Mouse (Mus musculus) lung, postnatal 0 days (tissue): ENCODE data around the gene Keap1. TPM values are rescaled to one million over a fixed set of nuclear protein-coding genes. Genes with fewer than 3 reads are reported as not detected.
"Not testable (repeated sequence)": the region's sequence is repeated elsewhere in the genome, so short reads cannot be mapped to it uniquely, and the experiment has no call there.

Experiments
- ATAC-seq: fragments of 200-750 bp; cut with Nextera tagmentation; 2 replicates; pipeline ENCODE4 v1.8.0; 2017; ENCODE audit warnings: moderate library complexity
- DNase-seq: peaks from one replicate; pipeline ENCODE4 v3.0.0-alpha.2; 2016; ENCODE audit warnings: low spot score
- H3K27ac ChIP-seq: fragments of 300-500 bp; sonication (generic); 2 replicates; pipeline ENCODE4 v1.5.1; 2014; ENCODE audit warnings: antibody characterized with exemption, mild to moderate bottlenecking, low read length, mixed read lengths
- H3K27me3 ChIP-seq: fragments of 300-500 bp; sonication (generic); replicated peaks from 2 replicates; pipeline ENCODE4 v1.6.1; 2014; ENCODE audit warnings: low read length, mixed read lengths; ENCODE audit not compliant: insufficient read depth
- H3K36me3 ChIP-seq: fragments of 300-500 bp; sonication (generic); 2 replicates; pipeline ENCODE4 v1.6.1; 2014; ENCODE audit warnings: low read length, mixed read lengths; ENCODE audit not compliant: insufficient read depth
- H3K4me1 ChIP-seq: fragments of 300-500 bp; sonication (generic); 2 replicates; pipeline ENCODE4 v1.6.1; 2014; ENCODE audit warnings: antibody characterized with exemption, low read depth, low read length, mixed read lengths; ENCODE audit not compliant: insufficient read depth
- H3K4me2 ChIP-seq: fragments of 300-500 bp; sonication (generic); replicated peaks from 2 replicates; pipeline ENCODE4 v1.6.1; 2014; ENCODE audit warnings: low read depth, mild to moderate bottlenecking, low read length, moderate library complexity, mixed read lengths
- H3K4me3 ChIP-seq: fragments of 300-500 bp; sonication (generic); 2 replicates; pipeline ENCODE4 v1.5.1; 2014; ENCODE audit warnings: low read depth, low read length
- H3K9ac ChIP-seq: fragments of 300-500 bp; sonication (generic); replicated peaks from 2 replicates; pipeline ENCODE4 v1.6.1; 2014; ENCODE audit warnings: low read depth, mild to moderate bottlenecking
- H3K9me3 ChIP-seq: fragments of 300-500 bp; sonication (generic); 2 replicates; pipeline ENCODE4 v1.6.1; 2016; ENCODE audit warnings: low read length, mixed read lengths
- CTCF ChIP-seq: IDR thresholded peaks from 2 replicates; pipeline ENCODE4 v1.5.1; 2016; ENCODE audit warnings: antibody characterized with exemption, mild to moderate bottlenecking
- EP300 ChIP-seq: IDR thresholded peaks from 2 replicates; pipeline ENCODE4 v1.6.1; 2016; ENCODE audit warnings: antibody characterized with exemption, mild to moderate bottlenecking, control low read depth
- WGBS: fragments of 180-500 bp; shearing (Covaris S2); extraction: QIAGEN DNeasy Blood & Tissue Kit; methylation state at CpG from one replicate; pipeline ENCODE4 v1.1.7; 2014; 5-methylcytosine and 5-hydroxymethylcytosine counted together
- polyA plus RNA-seq: library from polyadenylated mRNA; unstranded; fragments of >200 nt; fragmentation: Nextera tagmentation; extraction: Ambion mirVana; gene quantifications from 2 replicates; pipeline ENCODE4 v1.2.1, GENCODE M21; 2015

The Keap1 gene
- polyA plus RNA-seq, 1 experiment from 2014 or later, result 44.7 TPM

GRCm38 (mm10) chr9:21265611-21266010 is 26.4 kb upstream of the Keap1 start:
- Histone ChIP-seq H3K4me1 (peaks cover 15% of the 10 kb centered on the region), H3K27me3 (no peaks in the 10 kb centered on the region), H3K9ac (peak overlapping the region; percentile 88), H3K9me3 (no peaks in the 10 kb centered on the region), H3K27ac (peak overlapping the region; percentile 81), H3K36me3 (peaks cover 10% of the 10 kb centered on the region), H3K4me3 (peak overlapping the region; percentile 96), H3K4me2 (peak overlapping the region; percentile 88)
- DNase-seq, result no peak
- no peak for TF ChIP-seq CTCF
- no peak for TF ChIP-seq EP300
- WGBS, result 5% methylated on average over 11 of the region's 11 CpGs
- no peak; the same call in 1 of the 2 replicates for ATAC-seq

DNA sequence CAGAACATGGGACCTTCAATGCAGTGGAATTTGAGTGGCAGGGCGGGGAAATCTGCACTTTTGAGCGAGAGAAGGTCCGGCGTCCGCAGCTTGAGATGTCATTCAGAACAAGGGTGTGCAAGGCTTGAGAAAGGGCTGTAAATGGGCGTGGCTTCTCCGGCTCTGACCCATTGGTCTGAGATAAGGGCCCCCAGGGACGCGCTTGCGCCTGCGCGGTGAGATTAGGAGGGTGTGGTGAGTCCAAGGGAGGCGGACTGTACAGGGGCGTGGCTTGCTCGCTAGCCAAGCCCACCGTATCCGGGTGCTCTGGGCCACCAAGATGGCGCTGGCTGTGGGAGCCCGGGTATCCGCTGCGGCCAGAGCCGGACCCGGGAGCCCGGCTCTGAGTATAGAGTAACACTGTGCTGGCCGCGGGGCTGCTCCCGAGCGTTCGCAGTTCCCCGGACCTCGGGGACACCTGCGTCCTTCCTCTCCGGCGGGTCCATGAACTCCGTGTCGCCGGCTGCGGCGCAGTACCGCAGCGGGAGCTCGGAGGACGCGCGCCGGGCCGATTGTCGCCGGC is 25.9 kb upstream of the Keap1 start, which contains the start of gene Atg4d:
Gene Atg4d (plus strand): TSS at position 294 of the 562 bp plus-strand sequence.
- Histone ChIP-seq H3K36me3 (peaks cover 4% of the 10 kb centered on the region), H3K9me3 (no peaks in the 10 kb centered on the region), H3K4me3 (peak within 1 kb of the TSS; percentile 96), H3K27ac (peak within 1 kb of the TSS; percentile 81), H3K4me2 (peak within 1 kb of the TSS; percentile 88), H3K4me1 (peaks cover 15% of the 10 kb centered on the region), H3K9ac (peak within 1 kb of the TSS; percentile 88), H3K27me3 (no peaks in the 10 kb centered on the region)
- WGBS, result 1% methylated on average over 47 of the region's 49 CpGs
- ATAC-seq (peak; percentile 99), DNase-seq (peak; percentile 100)
- peak; percentile 4; the same call in 1 of the 2 replicates for TF ChIP-seq EP300
- no peak for TF ChIP-seq CTCF

DNA sequence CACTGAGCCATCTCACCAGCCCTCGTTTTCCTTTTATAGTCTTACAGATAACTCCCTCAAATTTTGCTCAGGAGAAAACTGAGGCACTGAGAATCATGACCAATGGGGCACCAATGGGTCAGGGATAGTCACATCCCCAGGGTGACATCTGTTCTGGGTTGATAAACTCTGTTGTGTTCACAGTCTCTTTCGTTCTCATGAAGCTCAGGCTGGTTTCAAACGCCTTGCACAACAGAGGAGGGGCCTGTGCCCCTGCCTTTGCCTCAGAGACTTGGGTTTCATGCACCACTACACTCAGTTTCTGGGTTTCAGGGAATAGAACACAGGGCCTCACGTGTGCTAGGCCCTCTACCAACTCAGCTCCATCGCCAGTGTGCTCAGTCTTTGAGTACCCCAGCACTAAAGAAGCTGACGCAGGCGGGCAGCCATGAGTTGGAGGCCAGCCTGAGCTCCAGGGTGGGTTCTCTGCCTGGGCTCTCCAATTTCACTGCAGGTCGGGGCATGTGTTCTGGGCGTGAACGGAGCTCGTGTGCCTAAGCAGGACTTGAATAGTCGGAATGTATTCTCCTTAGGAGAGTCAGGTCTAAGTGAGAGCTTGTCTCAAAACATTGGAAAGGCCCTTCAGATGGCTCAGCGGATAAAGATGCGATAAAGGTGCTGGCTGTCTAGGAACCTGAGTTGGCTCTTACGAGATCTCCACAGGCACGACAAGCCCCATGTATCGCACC is 25.3 kb upstream of the Keap1 start:
- Histone ChIP-seq H3K36me3 (no peaks in the 10 kb centered on the region; the same call in 1 of the 2 replicates), H3K4me3 (peak overlapping the region; percentile 96), H3K27ac (peak overlapping the region; percentile 77), H3K9ac (no peak overlapping the region), H3K4me2 (peak overlapping the region; percentile 88), H3K9me3 (no peaks in the 10 kb centered on the region), H3K27me3 (no peaks in the 10 kb centered on the region), H3K4me1 (peaks cover 15% of the 10 kb centered on the region)
- no peak for TF ChIP-seq EP300
- TF ChIP-seq CTCF, result no peak
- DNase-seq (no peak), ATAC-seq (peak; percentile 49)
- 20% methylated on average over 17 of the region's 17 CpGs for WGBS

DNA sequence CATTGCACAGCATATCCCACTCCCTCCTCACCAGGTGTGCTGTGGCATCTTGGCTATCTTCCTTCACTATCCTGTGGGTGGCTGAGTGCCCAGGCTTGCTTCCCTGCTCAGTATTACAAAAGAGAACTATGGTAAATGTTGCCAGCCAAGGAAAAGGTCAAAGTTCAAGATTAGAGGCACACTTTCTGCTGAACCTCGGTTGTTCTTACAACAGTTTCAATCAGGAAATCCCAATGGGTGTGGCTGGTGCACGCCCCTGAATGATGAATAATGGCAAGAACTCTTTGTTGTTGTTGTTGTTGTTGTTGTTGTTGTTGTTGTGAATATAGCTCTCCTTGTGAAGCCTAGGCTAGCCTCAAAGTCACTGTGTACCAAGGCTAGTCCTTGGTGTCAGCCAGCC is 22.7 kb upstream of the Keap1 start:
- no peak for DNase-seq
- no peak overlapping the region for H3K27ac ChIP-seq
- H3K36me3 ChIP-seq, result no peaks in the 10 kb centered on the region
- no peak overlapping the region for H3K9ac ChIP-seq
- H3K27me3 ChIP-seq, result no peaks in the 10 kb centered on the region
- WGBS, result 51% methylated on average over 2 of the region's 2 CpGs
- no peak for ATAC-seq
- H3K4me3 ChIP-seq, result no peak overlapping the region
- H3K4me1 ChIP-seq, result peaks cover 15% of the 10 kb centered on the region
- no peak overlapping the region for H3K4me2 ChIP-seq
- no peaks in the 10 kb centered on the region for H3K9me3 ChIP-seq
- TF ChIP-seq EP300 (no peak), CTCF (no peak)

GRCm38 (mm10) chr9:21260491-21261040 is 21.4 kb upstream of the Keap1 start:
- H3K4me3 ChIP-seq, result no peak overlapping the region
- H3K27ac ChIP-seq, result no peak overlapping the region
- ATAC-seq (no peak), DNase-seq (no peak)
- TF ChIP-seq CTCF (no peak), EP300 (no peak)
- peaks cover 6% of the 10 kb centered on the region for H3K4me1 ChIP-seq
- no peaks in the 10 kb centered on the region for H3K9me3 ChIP-seq
- no peaks in the 10 kb centered on the region for H3K27me3 ChIP-seq
- H3K36me3 ChIP-seq, result no peaks in the 10 kb centered on the region
- no peak overlapping the region for H3K4me2 ChIP-seq
- no peak overlapping the region for H3K9ac ChIP-seq
- WGBS, result 76% methylated on average over 6 of the region's 6 CpGs

DNA sequence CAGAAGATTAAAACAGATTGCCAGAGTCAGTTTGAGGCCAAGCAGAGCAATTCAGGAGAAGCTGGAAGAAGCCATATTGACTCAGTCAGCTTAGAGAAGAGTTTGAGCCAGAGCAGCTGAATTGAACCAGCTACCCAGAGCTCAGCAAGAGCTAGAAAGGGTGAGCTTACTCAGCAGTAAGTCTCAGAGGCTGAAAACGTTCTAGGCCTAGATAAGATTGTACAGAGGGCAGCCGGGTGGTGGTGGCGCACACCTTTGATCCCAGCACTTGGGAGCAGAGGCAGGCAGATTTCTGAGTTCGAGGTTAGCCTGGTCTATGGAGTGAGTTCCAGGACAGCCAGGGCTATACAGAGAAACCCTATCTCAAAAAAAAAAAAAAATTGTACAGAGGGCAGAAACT is 17.2 kb upstream of the Keap1 start:
- H3K4me2 ChIP-seq, H3K4me1 ChIP-seq, H3K9ac ChIP-seq, H3K9me3 ChIP-seq, H3K27me3 ChIP-seq, DNase-seq, H3K36me3 ChIP-seq, ATAC-seq, H3K4me3 ChIP-seq, H3K27ac ChIP-seq: not testable (repeated sequence)
- 69% methylated on average over 4 of the region's 4 CpGs for WGBS
